ENCODE assay signal across 8 mouse cellular contexts in genomic region chr11:119392001-119392614, GRCm38 (mm10). TPM values are rescaled to one million over a fixed set of nuclear protein-coding genes. Genes with fewer than 3 reads are reported as not detected.
DNase-seq lines count a peak whose midpoint lies in the region; ATAC-seq lines count a peak whose summit lies in the region.

No protein-coding gene starts in this region.

- DNase-seq in CD4-positive, CD25-positive, alpha-beta regulatory T cell, adult 2 months (ENCODE audit: low read depth, low spot score): peak; percentile 84
- DNase-seq in adipocyte (ENCODE audit: low spot score): peak; percentile 14
- DNase-seq in forebrain, embryonic 11.5 days (ENCODE audit: low spot score): peak; percentile 65
- DNase-seq in hindbrain, embryonic 10.5 days (ENCODE audit: low spot score): no peak
- peak; percentile 77 to 82 for DNase-seq in natural killer cell, adult 2 months (ENCODE audit: low spot score in 2 of 2)
- peak; percentile 86 for DNase-seq in thymus, postnatal 4 days
- DNase-seq in right cerebral cortex, adult 2 months (ENCODE audit: low spot score in 2 of 2): no peak

- peaks cover 8% of the 10 kb centered on the region for H3K4me1 ChIP-seq in forebrain, embryonic 11.5 days (replicated peaks; ENCODE audit: control insufficient read depth, insufficient read depth, low read length)
- H3K4me1 ChIP-seq in hindbrain, embryonic 10.5 days (replicated peaks): peaks cover 47% of the 10 kb centered on the region
- peaks cover 35% of the 10 kb centered on the region for H3K4me1 ChIP-seq in limb, embryonic 13.5 days

- H3K4me2 ChIP-seq in forebrain, embryonic 11.5 days (ENCODE audit: low read depth, low read length, severe bottlenecking): no peak overlapping the region
- H3K4me2 ChIP-seq in limb, embryonic 13.5 days (replicated peaks): peak overlapping the region; percentile 85

- no peaks in the 10 kb centered on the region for H3K9me3 ChIP-seq in forebrain, embryonic 11.5 days (ENCODE audit: control insufficient read depth, low read length)
- H3K9me3 ChIP-seq in hindbrain, embryonic 10.5 days: no peaks in the 10 kb centered on the region
- no peaks in the 10 kb centered on the region for H3K9me3 ChIP-seq in limb, embryonic 13.5 days

- ATAC-seq in forebrain, embryonic 11.5 days (replicated peaks; ENCODE audit: low FRiP score): no peak
- 0 out of 2 replicates have a peak, but pooled peaks have one; percentile 17 for ATAC-seq in limb, embryonic 13.5 days (ENCODE audit: low FRiP score, low read depth)

- WGBS in forebrain, embryonic 11.5 days: 9% methylated on average over 12 of the region's 12 CpGs
- WGBS in hindbrain, embryonic 10.5 days: 4% methylated on average over 12 of the region's 12 CpGs
- WGBS in limb, embryonic 13.5 days: 12% methylated on average over 12 of the region's 12 CpGs

- H3K9ac ChIP-seq in forebrain, embryonic 11.5 days (ENCODE audit: low read length): no peak overlapping the region
- no peak overlapping the region for H3K9ac ChIP-seq in limb, embryonic 13.5 days

- H3K4me3 ChIP-seq in forebrain, embryonic 11.5 days (ENCODE audit: low read depth, low read length): no peak overlapping the region
- peak overlapping the region; percentile 24 for H3K4me3 ChIP-seq in hindbrain, embryonic 10.5 days
- H3K4me3 ChIP-seq in limb, embryonic 13.5 days: peak overlapping the region; percentile 55

- H3K36me3 ChIP-seq in forebrain, embryonic 11.5 days (ENCODE audit: control insufficient read depth, insufficient read depth, low read length): no peaks in the 10 kb centered on the region
- H3K36me3 ChIP-seq in hindbrain, embryonic 10.5 days: no peaks in the 10 kb centered on the region
- no peaks in the 10 kb centered on the region for H3K36me3 ChIP-seq in limb, embryonic 13.5 days

- H3K27ac ChIP-seq in forebrain, embryonic 11.5 days (ENCODE audit: low read depth, low read length): no peak overlapping the region
- no peak overlapping the region for H3K27ac ChIP-seq in hindbrain, embryonic 10.5 days
- no peak overlapping the region for H3K27ac ChIP-seq in limb, embryonic 13.5 days

- H3K27me3 ChIP-seq in forebrain, embryonic 11.5 days (ENCODE audit: control insufficient read depth, insufficient read depth, low read length): peaks cover 69% of the 10 kb centered on the region
- H3K27me3 ChIP-seq in hindbrain, embryonic 10.5 days (ENCODE audit: insufficient read depth, poor library complexity, severe bottlenecking): peaks cover 96% of the 10 kb centered on the region
- peaks cover 85% of the 10 kb centered on the region for H3K27me3 ChIP-seq in limb, embryonic 13.5 days

RNA-seq across cellular contexts. Expression of gene Rnf213, which starts 0.8 kb away (rescaled TPM):
- 1.8 and 2.1 TPM in 2 replicates for polyA plus RNA-seq in forebrain, embryonic 11.5 days (2014; fragmentation: Nextera tagmentation; extraction: Ambion mirVana)
- 1.5 and 1.8 TPM in 2 replicates for polyA plus RNA-seq in hindbrain, embryonic 10.5 days (2016; fragmentation: Nextera tagmentation; extraction: Ambion mirVana)
- 3.2 and 3.5 TPM in 2 replicates for polyA plus RNA-seq in limb, embryonic 13.5 days (2015; fragmentation: Nextera tagmentation; extraction: Ambion mirVana)

RNA-seq across cellular contexts. Expression of gene Slc26a11, which starts 36.8 kb away (rescaled TPM):
- 7.2 and 7.9 TPM in 2 replicates for polyA plus RNA-seq in forebrain, embryonic 11.5 days (2014; fragmentation: Nextera tagmentation; extraction: Ambion mirVana)
- 6.1 and 7.8 TPM in 2 replicates for polyA plus RNA-seq in hindbrain, embryonic 10.5 days (2016; fragmentation: Nextera tagmentation; extraction: Ambion mirVana)
- 11.8 and 12.4 TPM in 2 replicates for polyA plus RNA-seq in limb, embryonic 13.5 days (2015; fragmentation: Nextera tagmentation; extraction: Ambion mirVana)

RNA-seq across cellular contexts. Expression of gene Sgsh, which starts 36.8 kb away (rescaled TPM):
- polyA plus RNA-seq in forebrain, embryonic 11.5 days (2014; fragmentation: Nextera tagmentation; extraction: Ambion mirVana): 6.6 and 7.3 TPM in 2 replicates
- polyA plus RNA-seq in hindbrain, embryonic 10.5 days (2016; fragmentation: Nextera tagmentation; extraction: Ambion mirVana): 6.8 and 7.1 TPM in 2 replicates
- polyA plus RNA-seq in limb, embryonic 13.5 days (2015; fragmentation: Nextera tagmentation; extraction: Ambion mirVana): 7.4 and 8.8 TPM in 2 replicates

Comparison
In these comparisons a context has a peak if more than half of its experiments do, and no peak if none do; other contexts are left out.
1. DNase-seq: peak in CD4-positive, CD25-positive, alpha-beta regulatory T cell, adult 2 months (single experiment), adipocyte (single experiment), forebrain, embryonic 11.5 days (single experiment), natural killer cell, adult 2 months (2 of 2) and thymus, postnatal 4 days (single experiment); none in hindbrain, embryonic 10.5 days (single experiment) and right cerebral cortex, adult 2 months (0 of 2).